Mouse (Mus musculus) embryonic facial prominence, embryonic 11.5 days (tissue): Measurements from ENCODE around the gene Pik3r6. TPM values are rescaled to one million over a fixed set of nuclear protein-coding genes. Genes with fewer than 3 reads are reported as not detected.

Source experiments
- ATAC-seq: fragments of 200-750 bp; cut with Nextera tagmentation; replicated peaks from 2 replicates; pipeline ENCODE4 v1.8.0; 2017; ENCODE audit warnings: low read depth; ENCODE audit not compliant: insufficient number of reproducible peaks, low FRiP score, low TSS enrichment
- DNase-seq: peaks from one replicate; pipeline ENCODE4 v3.0.0-alpha.2; 2015; ENCODE audit warnings: low spot score
- H3K27ac ChIP-seq: fragments of 300-500 bp; sonication (generic); replicated peaks from 2 replicates; pipeline ENCODE4 v1.5.1; 2014; ENCODE audit warnings: mild to moderate bottlenecking, low read depth, low read length, control low read depth
- H3K27me3 ChIP-seq: fragments of 300-500 bp; sonication (generic); 2 replicates; pipeline ENCODE4 v1.6.1; 2014; ENCODE audit warnings: mild to moderate bottlenecking, low read length, moderate library complexity, mixed read lengths; ENCODE audit not compliant: control insufficient read depth, insufficient read depth
- H3K36me3 ChIP-seq: fragments of 300-500 bp; sonication (generic); replicated peaks from 2 replicates; pipeline ENCODE4 v1.6.1; 2014; ENCODE audit warnings: low read depth, mild to moderate bottlenecking, low read length, moderate library complexity, mixed read lengths; ENCODE audit not compliant: control insufficient read depth, insufficient read depth
- H3K4me1 ChIP-seq: fragments of 300-500 bp; sonication (generic); 2 replicates; pipeline ENCODE4 v1.6.1; 2014; ENCODE audit warnings: low read length, mixed read lengths; ENCODE audit not compliant: control insufficient read depth, insufficient read depth
- H3K4me2 ChIP-seq: fragments of 300-500 bp; sonication (generic); 2 replicates; pipeline ENCODE4 v1.6.1; 2014; ENCODE audit warnings: low read depth, mild to moderate bottlenecking, control low read depth, low read length, moderate library complexity
- H3K4me3 ChIP-seq: fragments of 300-500 bp; sonication (generic); 2 replicates; pipeline ENCODE4 v1.5.1; 2014; ENCODE audit warnings: low read depth, low read length, control low read depth
- H3K9ac ChIP-seq: fragments of 300-500 bp; sonication (generic); replicated peaks from 2 replicates; pipeline ENCODE4 v1.6.1; 2014; ENCODE audit warnings: mild to moderate bottlenecking, control low read depth, low read length
- H3K9me3 ChIP-seq: fragments of 300-500 bp; sonication (generic); replicated peaks from 2 replicates; pipeline ENCODE4 v1.6.1; 2016; ENCODE audit warnings: mild to moderate bottlenecking, low read length, inconsistent platforms, mixed read lengths; ENCODE audit not compliant: control insufficient read depth
- WGBS: fragments of 180-500 bp; shearing (Covaris S2); extraction: QIAGEN DNeasy Blood & Tissue Kit; methylation state at CpG from one replicate; pipeline ENCODE4 v1.1.7; 2014; 5-methylcytosine and 5-hydroxymethylcytosine counted together
- polyA plus RNA-seq: library from polyadenylated mRNA; unstranded; fragments of >200 nt; fragmentation: Nextera tagmentation; extraction: Ambion mirVana; gene quantifications from 2 replicates; pipeline ENCODE4 v1.2.1, GENCODE M21; 2014

Pik3r6 gene
- polyA plus RNA-seq, 1 experiment from 2014 or later = 1.2 TPM

DNA sequence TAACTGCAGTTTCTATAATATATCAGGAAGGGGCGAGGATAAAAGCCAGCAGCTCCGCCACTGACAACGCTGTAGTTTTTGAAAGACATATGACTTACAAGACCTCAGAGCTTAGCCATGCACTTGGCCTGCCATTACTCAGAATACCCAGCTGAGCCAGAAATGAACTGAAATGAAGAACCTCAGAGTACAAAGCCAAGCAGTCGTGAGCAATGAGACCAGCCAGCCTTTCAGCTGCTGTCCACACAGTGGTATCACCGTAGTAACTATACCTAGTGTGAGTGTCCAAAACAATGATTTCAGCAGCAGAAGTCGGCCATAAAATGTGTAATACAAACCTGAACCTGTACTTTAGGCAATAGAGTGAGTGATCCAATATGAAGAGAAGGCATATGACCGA is 35.4 kb upstream of the Pik3r6 start:
- Histone ChIP-seq H3K27me3 (no peaks in the 10 kb centered on the region), H3K4me2 (no peak overlapping the region), H3K4me1 (no peaks in the 10 kb centered on the region), H3K9ac (no peak overlapping the region), H3K9me3 (no peaks in the 10 kb centered on the region), H3K36me3 (no peaks in the 10 kb centered on the region), H3K4me3 (no peak overlapping the region), H3K27ac (no peak overlapping the region)
- no peak for ATAC-seq
- DNase-seq = no peak
- 89% methylated on average over 7 of the region's 7 CpGs for WGBS

DNA sequence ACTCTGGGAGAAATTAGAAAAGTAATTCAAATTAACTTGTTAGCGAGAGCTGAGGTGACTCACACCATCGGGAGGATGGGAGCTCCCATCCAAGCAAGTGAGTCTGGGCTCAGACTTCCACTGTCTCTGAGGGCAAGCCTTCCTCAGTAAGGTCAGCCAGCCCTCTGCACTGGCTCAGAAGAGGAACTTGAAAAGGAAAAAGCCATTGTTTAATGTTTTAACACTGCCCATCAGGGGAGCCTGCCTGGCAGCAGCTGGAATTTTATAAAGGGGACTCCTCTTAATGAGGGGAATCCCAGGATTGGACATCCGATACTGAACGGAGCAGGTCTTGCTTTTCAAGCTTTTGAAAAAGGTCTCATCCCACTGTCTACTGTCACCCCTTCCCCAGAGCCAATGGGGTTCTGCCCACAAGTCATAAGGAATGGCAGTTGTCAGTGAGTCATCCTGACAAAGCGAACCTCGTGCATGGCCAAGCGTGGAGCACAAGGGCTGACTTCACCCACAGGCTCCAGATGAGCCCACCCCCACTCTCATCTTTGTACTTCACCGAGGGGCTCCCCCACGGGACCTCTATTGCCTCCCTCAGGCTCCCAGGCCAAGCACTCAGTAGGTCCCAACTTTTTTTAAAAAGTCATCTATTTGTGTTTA is 34.7 kb upstream of the Pik3r6 start:
- no peak overlapping the region for H3K9ac ChIP-seq
- H3K4me1 ChIP-seq = no peaks in the 10 kb centered on the region
- H3K36me3 ChIP-seq = no peaks in the 10 kb centered on the region
- WGBS = 75% methylated on average over 9 of the region's 9 CpGs
- no peak for ATAC-seq
- H3K27ac ChIP-seq = no peak overlapping the region
- no peaks in the 10 kb centered on the region for H3K27me3 ChIP-seq
- H3K4me2 ChIP-seq = no peak overlapping the region
- no peak overlapping the region for H3K4me3 ChIP-seq
- H3K9me3 ChIP-seq = no peaks in the 10 kb centered on the region
- no peak for DNase-seq

DNA sequence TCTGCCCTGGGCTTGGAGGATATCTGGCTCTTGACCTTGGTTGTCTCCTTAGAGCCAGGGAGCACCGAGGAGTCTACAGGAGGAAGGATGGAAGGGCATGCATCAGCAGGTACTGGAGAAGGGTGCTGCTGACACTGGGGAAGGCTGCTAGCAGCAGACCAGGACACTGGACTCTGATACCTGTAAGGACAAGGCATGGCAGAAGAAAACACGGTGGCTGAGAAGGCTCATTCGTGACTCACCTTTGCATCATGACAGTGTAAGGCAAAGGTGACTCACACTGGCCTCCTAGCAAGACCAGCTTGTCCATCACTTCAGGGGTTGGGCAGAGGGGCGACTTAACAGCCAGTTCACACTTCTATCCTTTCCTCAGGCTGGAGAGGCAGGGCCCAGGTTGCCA is 33.9 kb upstream of the Pik3r6 start:
- WGBS = 87% methylated on average over 4 of the region's 4 CpGs
- Histone ChIP-seq H3K9me3 (no peaks in the 10 kb centered on the region), H3K27ac (no peak overlapping the region), H3K36me3 (no peaks in the 10 kb centered on the region), H3K9ac (no peak overlapping the region), H3K27me3 (no peaks in the 10 kb centered on the region), H3K4me1 (no peaks in the 10 kb centered on the region), H3K4me2 (no peak overlapping the region), H3K4me3 (no peak overlapping the region)
- DNase-seq (no peak), ATAC-seq (no peak)

DNA sequence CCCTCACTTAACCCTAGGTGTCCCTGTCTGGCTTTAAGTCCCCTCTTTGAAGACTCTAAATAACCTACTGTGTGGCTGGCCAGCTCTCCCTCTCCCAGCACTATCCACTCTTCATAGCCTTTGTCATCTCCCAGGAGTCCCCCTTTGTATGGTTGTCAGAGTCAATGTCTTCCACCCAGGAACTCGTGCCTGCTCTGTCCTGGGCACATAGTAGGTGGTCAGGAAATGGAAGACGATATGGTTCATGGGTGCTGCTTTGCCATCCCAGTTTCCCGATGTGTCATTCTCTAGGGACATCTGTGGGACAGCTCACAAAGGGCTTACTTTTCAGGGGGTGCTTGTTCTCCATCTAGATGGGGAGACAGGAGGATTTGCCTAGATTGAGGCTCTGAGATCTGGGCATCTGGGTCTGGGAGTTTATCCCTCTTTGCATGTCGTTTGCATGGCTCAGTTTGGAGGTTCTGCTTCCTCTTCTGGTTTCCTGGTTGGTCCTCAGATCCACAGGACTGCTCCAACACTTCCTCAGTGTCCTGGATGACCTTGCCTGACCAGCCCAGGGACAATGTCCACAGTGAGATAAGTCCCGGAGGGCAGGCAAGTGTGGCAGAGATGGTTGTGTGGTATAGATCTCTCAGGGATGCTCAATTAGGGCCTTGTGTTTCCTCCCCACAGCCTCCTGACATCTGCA is 30.5 kb upstream of the Pik3r6 start:
- no peak overlapping the region for H3K9ac ChIP-seq
- no peak overlapping the region for H3K27ac ChIP-seq
- no peak overlapping the region for H3K4me3 ChIP-seq
- H3K4me2 ChIP-seq = no peak overlapping the region
- ATAC-seq = no peak
- H3K27me3 ChIP-seq = no peaks in the 10 kb centered on the region
- no peak for DNase-seq
- WGBS = 77% methylated on average over 5 of the region's 5 CpGs
- H3K4me1 ChIP-seq = no peaks in the 10 kb centered on the region
- no peaks in the 10 kb centered on the region for H3K9me3 ChIP-seq
- H3K36me3 ChIP-seq = no peaks in the 10 kb centered on the region

DNA sequence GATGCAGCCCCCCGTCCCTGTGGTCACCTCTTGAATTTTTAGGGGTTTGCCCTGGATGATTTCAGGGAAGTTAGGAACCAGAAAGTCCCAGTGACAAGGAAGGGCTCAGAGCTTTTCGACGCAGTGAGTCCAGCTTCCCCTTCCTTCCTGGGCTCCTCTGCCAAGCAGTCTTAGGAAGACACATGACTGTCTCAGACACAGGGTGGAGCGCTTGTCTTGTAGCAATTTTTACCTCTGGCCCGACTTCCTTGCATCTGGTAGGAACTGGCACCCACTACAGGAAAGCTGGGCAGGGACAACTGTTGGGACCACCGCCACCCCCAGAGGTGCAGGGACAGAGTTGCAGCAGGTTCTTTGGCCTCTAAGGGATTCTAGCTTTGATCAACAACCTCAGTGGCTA is 28.2 kb upstream of the Pik3r6 start:
- no peak overlapping the region for H3K4me3 ChIP-seq
- H3K27ac ChIP-seq = no peak overlapping the region
- no peak overlapping the region for H3K4me2 ChIP-seq
- no peaks in the 10 kb centered on the region for H3K27me3 ChIP-seq
- WGBS = 80% methylated on average over 6 of the region's 6 CpGs
- H3K9ac ChIP-seq = no peak overlapping the region
- no peaks in the 10 kb centered on the region for H3K4me1 ChIP-seq
- H3K9me3 ChIP-seq = no peaks in the 10 kb centered on the region
- no peaks in the 10 kb centered on the region for H3K36me3 ChIP-seq
- ATAC-seq (no peak), DNase-seq (no peak)

DNA sequence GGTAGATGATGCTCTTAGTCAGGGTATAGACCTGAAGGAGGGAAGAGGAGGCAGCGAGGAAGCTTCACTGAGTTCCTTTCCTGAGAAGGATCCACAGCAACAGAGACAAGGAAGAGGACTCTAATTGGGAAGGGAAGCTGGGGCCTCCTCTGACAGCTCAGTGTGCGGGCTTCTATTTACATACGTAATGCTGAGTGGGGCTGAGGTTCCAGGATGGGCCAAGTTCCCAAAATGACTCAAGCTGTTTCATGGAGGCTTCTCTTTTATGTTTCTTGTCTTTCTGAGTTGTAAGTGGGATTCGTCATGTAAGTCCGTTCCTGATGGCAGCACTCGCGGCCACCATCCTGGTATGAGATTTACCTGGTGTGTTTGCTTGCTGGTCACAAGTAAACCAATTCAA is 27.1 kb upstream of the Pik3r6 start:
- no peak for DNase-seq
- H3K9ac ChIP-seq = no peak overlapping the region
- no peak overlapping the region for H3K4me2 ChIP-seq
- ATAC-seq = no peak
- no peaks in the 10 kb centered on the region for H3K9me3 ChIP-seq
- H3K4me3 ChIP-seq = no peak overlapping the region
- H3K4me1 ChIP-seq = no peaks in the 10 kb centered on the region
- no peaks in the 10 kb centered on the region for H3K27me3 ChIP-seq
- H3K27ac ChIP-seq = no peak overlapping the region
- WGBS = 87% methylated on average over 7 of the region's 7 CpGs
- no peaks in the 10 kb centered on the region for H3K36me3 ChIP-seq

DNA sequence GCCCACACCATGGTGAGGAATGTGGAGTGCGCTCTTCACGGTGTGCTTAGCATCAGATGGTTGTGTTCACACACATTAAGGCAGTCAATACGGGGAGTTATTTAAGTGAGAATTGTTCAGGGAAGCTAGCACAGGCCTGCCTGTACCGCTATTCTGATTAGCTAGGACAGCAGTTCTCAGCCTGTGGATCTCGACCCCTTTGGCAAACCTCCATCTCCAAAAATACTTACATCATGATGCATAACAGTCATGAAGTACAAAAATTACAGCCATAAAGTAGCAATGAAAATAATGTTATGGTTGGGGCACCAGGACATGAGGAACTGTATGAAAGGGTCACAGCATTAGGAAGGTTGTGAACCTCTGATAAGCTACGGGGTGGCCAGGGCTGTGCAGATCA is 25.2 kb upstream of the Pik3r6 start:
- H3K9me3 ChIP-seq = no peaks in the 10 kb centered on the region
- H3K4me2 ChIP-seq = no peak overlapping the region
- WGBS = 92% methylated on average over 6 of the region's 6 CpGs
- H3K4me1 ChIP-seq = no peaks in the 10 kb centered on the region
- H3K27me3 ChIP-seq = no peaks in the 10 kb centered on the region
- no peak overlapping the region for H3K4me3 ChIP-seq
- no peak overlapping the region for H3K27ac ChIP-seq
- no peak overlapping the region for H3K9ac ChIP-seq
- no peaks in the 10 kb centered on the region for H3K36me3 ChIP-seq
- ATAC-seq = no peak
- no peak for DNase-seq

DNA sequence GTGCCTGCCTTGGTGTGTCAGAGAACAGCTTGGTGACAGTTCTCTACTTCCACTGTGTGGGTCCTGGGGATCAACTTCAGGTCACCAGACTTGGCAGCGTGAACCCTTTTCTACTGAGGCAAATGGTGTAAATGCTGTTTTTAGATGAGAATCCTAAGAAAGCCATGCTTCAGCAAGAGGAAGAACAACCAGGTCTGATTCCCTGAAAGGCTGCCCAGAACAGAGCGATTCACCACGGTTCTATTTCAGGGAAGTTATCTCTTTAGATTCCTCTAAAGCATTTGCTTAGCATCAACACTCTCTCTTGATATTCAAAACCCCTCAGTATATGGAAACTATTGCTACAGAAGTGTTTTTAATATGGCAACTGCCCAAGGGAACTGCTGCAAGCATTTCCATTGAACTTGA is 24.2 kb upstream of the Pik3r6 start:
- H3K36me3 ChIP-seq = no peaks in the 10 kb centered on the region
- WGBS = 86% methylated on average over 3 of the region's 3 CpGs

More for the DNA sequence above, 24.2 kb upstream of the Pik3r6 start:
- no peak for DNase-seq
- Histone ChIP-seq H3K4me2 (no peak overlapping the region), H3K4me3 (no peak overlapping the region), H3K27ac (no peak overlapping the region), H3K4me1 (no peaks in the 10 kb centered on the region), H3K9ac (no peak overlapping the region), H3K9me3 (no peaks in the 10 kb centered on the region), H3K27me3 (no peaks in the 10 kb centered on the region)
- no peak for ATAC-seq
